Mouse (Mus musculus) hindbrain, postnatal 0 days (tissue): ENCODE measurements around the gene Tcp11. TPM values are rescaled to one million over a fixed set of nuclear protein-coding genes. Genes with fewer than 3 reads are reported as not detected.
A peak's percentile ranks its signal among the peaks of the same experiment; 100 is the strongest.

Source experiments
- ATAC-seq: fragments of 200-750 bp; cut with Nextera tagmentation; 2 replicates; pipeline ENCODE4 v1.8.0; 2017; ENCODE audit warnings: mild to moderate bottlenecking, moderate TSS enrichment, moderate library complexity
- DNase-seq: peaks from one replicate; pipeline ENCODE4 v3.0.0-alpha.2; 2015; ENCODE audit warnings: low spot score
- H3K27ac ChIP-seq: fragments of 300-500 bp; sonication (generic); 2 replicates; pipeline ENCODE4 v1.5.1; 2014; ENCODE audit warnings: mild to moderate bottlenecking
- H3K27me3 ChIP-seq: fragments of 300-500 bp; sonication (generic); 2 replicates; pipeline ENCODE4 v1.6.1; 2014; ENCODE audit warnings: low read length, mixed read lengths; ENCODE audit not compliant: insufficient read depth
- H3K36me3 ChIP-seq: fragments of 300-500 bp; sonication (generic); 2 replicates; pipeline ENCODE4 v1.6.1; 2014; ENCODE audit warnings: low read length, mixed read lengths; ENCODE audit not compliant: insufficient read depth
- H3K4me1 ChIP-seq: fragments of 300-500 bp; sonication (generic); 2 replicates; pipeline ENCODE4 v1.6.1; 2014; ENCODE audit warnings: antibody characterized with exemption, low read length, mixed read lengths; ENCODE audit not compliant: insufficient read depth
- H3K4me2 ChIP-seq: fragments of 300-500 bp; sonication (generic); 2 replicates; pipeline ENCODE4 v1.6.1; 2014; ENCODE audit warnings: low read depth, mild to moderate bottlenecking, low read length, moderate library complexity, mixed read lengths
- H3K4me3 ChIP-seq: fragments of 300-500 bp; sonication (generic); 2 replicates; pipeline ENCODE4 v1.5.1; 2014; ENCODE audit warnings: low read length
- H3K9ac ChIP-seq: fragments of 300-500 bp; sonication (generic); replicated peaks from 2 replicates; pipeline ENCODE4 v1.6.1; 2014; ENCODE audit warnings: mild to moderate bottlenecking, low read length, moderate library complexity, mixed read lengths
- H3K9me3 ChIP-seq: fragments of 300-500 bp; sonication (generic); 2 replicates; pipeline ENCODE4 v1.6.1; 2016; ENCODE audit warnings: low read length, mixed read lengths
- CTCF ChIP-seq: IDR thresholded peaks from 2 replicates; pipeline ENCODE4 v1.5.1; 2016; ENCODE audit warnings: antibody characterized with exemption, control low read depth, low read depth
- WGBS: fragments of 180-500 bp; shearing (Covaris S2); extraction: QIAGEN DNeasy Blood & Tissue Kit; methylation state at CpG from one replicate; pipeline ENCODE4 v1.1.7; 2014; 5-methylcytosine and 5-hydroxymethylcytosine counted together
- polyA plus RNA-seq: library from polyadenylated mRNA; unstranded; fragments of >200 nt; fragmentation: Nextera tagmentation; extraction: Ambion mirVana; gene quantifications from 2 replicates; pipeline ENCODE4 v1.2.1, GENCODE M21; 2015
- total RNA-seq: library from RNA; depleted of rRNA; stranded (reverse); fragments of >200 nt; gene quantifications from 2 replicates; pipeline ENCODE4 v1.2.3, GENCODE M21; 2014

Tcp11 gene
- total and polyA plus RNA-seq, 2 experiments from 2014 or later = 1.9 to 3.6 TPM

- Histone ChIP-seq H3K9ac (no peak overlapping the region), H3K4me2 (no peak overlapping the region), H3K36me3 (no peaks in the 10 kb centered on the region), H3K27ac (no peak overlapping the region), H3K27me3 (no peaks in the 10 kb centered on the region), H3K4me1 (no peaks in the 10 kb centered on the region), H3K4me3 (no peak overlapping the region), H3K9me3 (no peaks in the 10 kb centered on the region)
- ATAC-seq = no peak
- 95% methylated on average over 6 of the region's 6 CpGs for WGBS
- TF ChIP-seq CTCF = no peak
- DNase-seq = no peak
Observed at GRCm38 (mm10) chr17:28088718-28089117, 8.3 kb upstream of the Tcp11 start.

DNA sequence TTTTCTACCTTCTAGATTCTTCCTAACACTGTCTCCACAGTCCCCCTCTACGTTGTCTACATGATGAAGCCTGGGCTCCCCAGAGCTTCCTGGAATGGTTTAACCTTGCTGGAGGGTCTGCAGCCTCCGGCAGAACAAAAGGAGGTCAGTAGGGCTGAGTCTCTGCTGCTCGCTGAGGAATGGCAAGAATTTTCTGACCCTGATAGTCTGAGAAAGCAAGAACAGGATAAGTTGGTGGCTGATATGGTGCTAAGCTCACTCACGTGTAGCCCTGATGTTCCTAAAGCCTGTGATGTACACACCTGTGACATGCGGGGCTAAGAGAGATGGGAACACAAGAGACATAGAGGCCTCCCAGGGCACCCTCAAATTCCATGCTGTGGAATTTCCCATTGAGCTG is 7.0 kb upstream of the Tcp11 start:
- Histone ChIP-seq H3K4me3 (no peak overlapping the region), H3K27me3 (no peaks in the 10 kb centered on the region), H3K9me3 (no peaks in the 10 kb centered on the region), H3K36me3 (no peaks in the 10 kb centered on the region), H3K4me2 (no peak overlapping the region), H3K27ac (no peak overlapping the region), H3K9ac (no peak overlapping the region), H3K4me1 (no peaks in the 10 kb centered on the region)
- WGBS = 23% methylated on average over 5 of the region's 5 CpGs
- no peak for TF ChIP-seq CTCF
- no peak for DNase-seq
- ATAC-seq = no peak

GRCm38 (mm10) chr17:28084964-28085363 is 4.5 kb upstream of the Tcp11 start:
- no peaks in the 10 kb centered on the region for H3K36me3 ChIP-seq
- H3K9me3 ChIP-seq = no peaks in the 10 kb centered on the region
- ATAC-seq (peak; percentile 64; the same call in 1 of the 2 replicates), DNase-seq (peak; percentile 94)
- H3K4me1 ChIP-seq = no peaks in the 10 kb centered on the region
- H3K4me2 ChIP-seq = peak overlapping the region; percentile 35; the same call in 1 of the 2 replicates
- no peaks in the 10 kb centered on the region for H3K27me3 ChIP-seq
- TF ChIP-seq CTCF = peak; percentile 98
- H3K4me3 ChIP-seq = no peak overlapping the region
- H3K27ac ChIP-seq = no peak overlapping the region
- 1% methylated on average over 16 of the region's 16 CpGs for WGBS
- H3K9ac ChIP-seq = no peak overlapping the region

DNA sequence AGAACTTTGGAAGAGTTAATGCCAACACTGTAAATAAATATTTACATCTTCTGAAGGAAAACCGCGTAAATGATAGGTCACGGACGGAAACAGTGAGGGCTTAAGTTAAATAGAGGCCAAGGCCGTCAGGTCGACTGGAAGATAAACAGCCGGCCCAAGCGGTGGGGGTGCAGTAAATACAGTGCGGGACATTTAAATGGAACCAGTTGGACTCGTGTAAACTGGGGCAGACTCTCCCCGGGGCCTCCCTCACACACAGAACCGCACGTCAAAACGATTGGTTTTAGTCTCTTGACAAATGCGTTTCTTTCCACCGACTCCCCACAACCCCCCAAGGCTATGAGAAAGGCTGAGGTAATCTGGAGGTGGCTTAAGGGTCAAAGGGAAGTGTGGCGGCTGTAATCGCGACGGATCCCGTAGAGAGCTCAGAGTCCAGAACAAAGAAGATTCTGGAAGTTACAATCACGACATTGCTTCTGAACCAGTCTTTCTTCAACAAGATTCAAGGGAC is 4.0 kb upstream of the Tcp11 start:
- no peak for ATAC-seq
- Histone ChIP-seq H3K9ac (no peak overlapping the region), H3K4me1 (no peaks in the 10 kb centered on the region), H3K27ac (no peak overlapping the region), H3K27me3 (no peaks in the 10 kb centered on the region), H3K4me2 (no peak overlapping the region), H3K4me3 (no peak overlapping the region), H3K36me3 (no peaks in the 10 kb centered on the region), H3K9me3 (no peaks in the 10 kb centered on the region)
- no peak for DNase-seq
- WGBS = 26% methylated on average over 22 of the region's 22 CpGs
- TF ChIP-seq CTCF = no peak

DNA sequence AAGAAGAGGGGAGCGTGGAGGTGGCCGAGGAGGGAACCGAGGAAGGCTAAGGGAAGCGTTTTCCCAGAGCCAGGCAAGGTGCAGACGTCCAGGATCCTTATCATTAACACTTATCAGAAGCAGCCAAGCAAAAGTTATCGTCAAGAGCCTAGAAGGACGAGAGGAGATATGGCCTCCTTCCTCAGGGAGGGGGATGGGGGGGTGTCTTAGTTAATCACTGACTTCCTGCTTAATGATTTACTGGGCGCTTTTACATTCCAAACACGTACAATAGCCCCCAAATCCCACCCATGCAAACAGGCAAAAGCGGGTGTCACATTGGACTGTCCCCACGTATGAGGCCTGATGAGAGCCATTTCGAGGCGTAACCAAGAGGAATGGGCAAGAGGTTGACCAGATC is 2.4 kb upstream of the Tcp11 start:
- no peak overlapping the region for H3K27ac ChIP-seq
- H3K9ac ChIP-seq = no peak overlapping the region
- no peaks in the 10 kb centered on the region for H3K27me3 ChIP-seq
- no peak for ATAC-seq
- no peak for DNase-seq
- no peak for TF ChIP-seq CTCF
- no peak overlapping the region for H3K4me2 ChIP-seq
- H3K4me3 ChIP-seq = no peak overlapping the region
- no peaks in the 10 kb centered on the region for H3K9me3 ChIP-seq
- H3K36me3 ChIP-seq = no peaks in the 10 kb centered on the region
- 68% methylated on average over 13 of the region's 13 CpGs for WGBS
- no peaks in the 10 kb centered on the region for H3K4me1 ChIP-seq

DNA sequence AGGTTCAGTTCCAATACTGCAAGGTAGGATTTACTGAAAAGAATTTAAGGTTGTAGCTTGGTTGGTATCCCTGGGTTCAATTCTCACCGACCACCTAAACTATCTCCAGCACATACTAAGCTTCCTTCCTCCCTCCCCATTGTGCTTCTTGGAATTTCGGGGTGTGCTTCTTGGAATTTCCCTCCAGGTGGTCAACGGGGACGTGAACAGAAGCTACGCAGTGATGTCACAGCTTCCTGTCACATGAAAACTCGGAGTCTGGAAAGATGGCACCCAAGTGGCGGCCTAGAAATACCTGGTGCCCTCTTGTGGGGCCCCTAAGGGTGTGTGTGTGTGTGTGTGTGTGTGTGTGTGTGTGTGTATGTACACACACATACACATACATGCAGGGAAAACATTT is 1.4 kb upstream of the Tcp11 start:
- no peaks in the 10 kb centered on the region for H3K9me3 ChIP-seq
- H3K36me3 ChIP-seq = no peaks in the 10 kb centered on the region
- no peak overlapping the region for H3K4me2 ChIP-seq
- H3K9ac ChIP-seq = no peak overlapping the region
- H3K27ac ChIP-seq = no peak overlapping the region
- DNase-seq = no peak
- H3K27me3 ChIP-seq = no peaks in the 10 kb centered on the region
- 88% methylated on average over 7 of the region's 7 CpGs for WGBS
- ATAC-seq = no peak
- no peak overlapping the region for H3K4me3 ChIP-seq
- no peak for TF ChIP-seq CTCF
- H3K4me1 ChIP-seq = no peaks in the 10 kb centered on the region

DNA sequence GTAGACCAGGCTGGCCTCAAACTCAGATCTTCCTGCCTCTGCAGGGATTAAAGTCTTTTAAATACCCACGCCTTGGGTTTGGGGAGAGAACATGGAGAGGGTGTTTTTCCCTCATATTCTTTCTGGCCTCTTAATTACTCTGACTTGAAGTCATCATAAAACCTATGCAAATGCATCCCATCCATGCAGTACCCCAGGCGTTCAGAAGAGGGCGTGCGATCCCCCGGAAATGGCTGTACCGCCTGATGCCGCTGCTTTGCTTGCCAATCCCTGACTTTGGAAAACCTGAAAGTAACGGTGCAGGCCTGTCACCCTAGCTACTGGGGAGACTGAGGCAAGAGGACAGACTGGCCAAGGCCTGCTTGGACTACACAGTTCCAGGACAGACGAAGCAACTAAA is 946 bp upstream of the Tcp11 start:
- H3K4me3 ChIP-seq = no peak overlapping the region
- H3K27ac ChIP-seq = no peak overlapping the region
- 45% methylated on average over 9 of the region's 9 CpGs for WGBS
- no peaks in the 10 kb centered on the region for H3K36me3 ChIP-seq
- no peaks in the 10 kb centered on the region for H3K9me3 ChIP-seq
- H3K4me1 ChIP-seq = no peaks in the 10 kb centered on the region
- DNase-seq (peak; percentile 60), ATAC-seq (no peak)
- no peak overlapping the region for H3K9ac ChIP-seq
- H3K27me3 ChIP-seq = no peaks in the 10 kb centered on the region
- H3K4me2 ChIP-seq = no peak overlapping the region
- TF ChIP-seq CTCF = peak; percentile 72
